Mouse (Mus musculus): ENCODE measurements around the gene Serhl. TPM values are rescaled to one million over a fixed set of nuclear protein-coding genes. Genes with fewer than 3 reads are reported as not detected.

Serhl gene
- polyA plus RNA-seq, 1 experiment from 2014 or later, result 70.8 TPM

- Histone ChIP-seq H3K4me2 (ENCODE audit: low read depth, low read length) (peak overlapping the region; percentile 53), H3K9ac (ENCODE audit: low read length) (peak overlapping the region; percentile 98), H3K36me3 (ENCODE audit: control insufficient read depth, insufficient read depth, low read length) (peaks cover 14% of the 10 kb centered on the region; the same call in 1 of the 2 replicates), H3K27ac (ENCODE audit: low read length) (peak overlapping the region; percentile 99), H3K9me3 (ENCODE audit: control insufficient read depth, low read length) (no peaks in the 10 kb centered on the region), H3K27me3 (ENCODE audit: control insufficient read depth, insufficient read depth, low read depth, low read length) (no peaks in the 10 kb centered on the region), H3K4me3 (ENCODE audit: low read length) (peak overlapping the region; percentile 97), H3K4me1 (replicated peaks; ENCODE audit: control insufficient read depth, insufficient read depth, low read length) (peaks cover 8% of the 10 kb centered on the region)
- WGBS, result 9% methylated on average over 3 of the region's 3 CpGs
- no peak for ATAC-seq (ENCODE audit: low read depth)
These were observed 60.8 kb downstream of the Serhl start for GRCm38 (mm10) chr15:83150073-83150442.

GRCm38 (mm10) chr15:83150694-83151093, 61.4 kb downstream of the Serhl start:
- peaks cover 15% of the 10 kb centered on the region; the same call in 1 of the 2 replicates for H3K36me3 ChIP-seq (ENCODE audit: control insufficient read depth, insufficient read depth, low read length)
- WGBS, result 82% methylated on average over 4 of the region's 4 CpGs
- H3K4me3 ChIP-seq (ENCODE audit: low read length), result no peak overlapping the region
- H3K4me1 ChIP-seq (replicated peaks; ENCODE audit: control insufficient read depth, insufficient read depth, low read length), result peaks cover 8% of the 10 kb centered on the region
- no peak for ATAC-seq (ENCODE audit: low read depth)
- H3K27ac ChIP-seq (ENCODE audit: low read length), result no peak overlapping the region
- H3K4me2 ChIP-seq (ENCODE audit: low read depth, low read length), result no peak overlapping the region
- H3K27me3 ChIP-seq (ENCODE audit: control insufficient read depth, insufficient read depth, low read depth, low read length), result no peaks in the 10 kb centered on the region
- H3K9ac ChIP-seq (ENCODE audit: low read length), result no peak overlapping the region
- H3K9me3 ChIP-seq (ENCODE audit: control insufficient read depth, low read length), result no peaks in the 10 kb centered on the region

- no peak overlapping the region for H3K27ac ChIP-seq (ENCODE audit: low read length)
- no peak for ATAC-seq (ENCODE audit: low read depth)
- H3K4me3 ChIP-seq (ENCODE audit: low read length), result no peak overlapping the region
- H3K9me3 ChIP-seq (ENCODE audit: control insufficient read depth, low read length), result no peaks in the 10 kb centered on the region
- peaks cover 19% of the 10 kb centered on the region for H3K36me3 ChIP-seq (ENCODE audit: control insufficient read depth, insufficient read depth, low read length)
- H3K4me1 ChIP-seq (replicated peaks; ENCODE audit: control insufficient read depth, insufficient read depth, low read length), result no peaks in the 10 kb centered on the region
- WGBS, result 94% methylated on average over 7 of the region's 7 CpGs
- no peaks in the 10 kb centered on the region for H3K27me3 ChIP-seq (ENCODE audit: control insufficient read depth, insufficient read depth, low read depth, low read length)
- H3K9ac ChIP-seq (ENCODE audit: low read length), result no peak overlapping the region
- no peak overlapping the region for H3K4me2 ChIP-seq (ENCODE audit: low read depth, low read length)
These were observed 65.0 kb downstream of the Serhl start for GRCm38 (mm10) chr15:83154309-83154708.

DNA sequence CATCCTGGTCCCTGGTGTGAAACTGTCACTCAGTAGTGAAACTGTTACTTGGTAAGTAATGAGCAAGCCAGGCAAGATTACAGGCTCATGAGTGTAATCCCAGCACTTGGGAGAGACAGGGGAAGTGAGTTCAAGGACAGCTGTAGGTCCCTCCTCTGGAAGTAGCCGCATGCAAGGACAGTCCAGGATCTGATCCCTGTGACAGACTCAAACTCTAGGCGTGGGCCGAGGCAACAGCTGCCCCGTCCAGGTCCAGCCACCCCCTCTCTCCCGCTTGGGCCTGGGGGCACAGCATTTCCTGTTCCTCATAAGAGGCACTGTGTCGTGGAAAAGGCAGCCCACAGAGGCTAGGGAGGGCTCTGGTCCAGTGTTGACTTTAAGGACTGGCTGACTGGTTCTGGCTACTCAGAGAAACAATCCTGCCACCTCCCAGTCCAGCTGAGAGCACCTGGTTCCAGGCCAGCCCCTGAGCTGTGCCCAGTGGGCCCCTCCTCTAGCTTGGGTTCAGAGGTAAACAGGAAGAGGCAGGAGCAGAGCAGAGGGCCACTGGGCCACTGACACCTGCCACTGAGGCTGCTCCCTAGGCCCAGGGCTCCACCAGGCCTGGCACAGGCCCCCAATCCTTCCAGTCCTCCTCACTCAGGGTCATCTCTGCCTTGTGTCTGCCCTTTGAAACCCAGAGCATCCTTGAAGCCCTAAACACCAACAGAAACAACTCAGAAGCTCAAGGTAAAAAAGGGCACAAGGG, 66.5 kb downstream of the Serhl start:
- no peaks in the 10 kb centered on the region for H3K4me1 ChIP-seq (replicated peaks; ENCODE audit: control insufficient read depth, insufficient read depth, low read length)
- no peaks in the 10 kb centered on the region for H3K9me3 ChIP-seq (ENCODE audit: control insufficient read depth, low read length)
- 70% methylated on average over 6 of the region's 6 CpGs for WGBS
- H3K4me2 ChIP-seq (ENCODE audit: low read depth, low read length), result no peak overlapping the region
- no peaks in the 10 kb centered on the region for H3K27me3 ChIP-seq (ENCODE audit: control insufficient read depth, insufficient read depth, low read depth, low read length)
- no peak for ATAC-seq (ENCODE audit: low read depth)
- H3K4me3 ChIP-seq (ENCODE audit: low read length), result no peak overlapping the region
- H3K36me3 ChIP-seq (ENCODE audit: control insufficient read depth, insufficient read depth, low read length), result peaks cover 31% of the 10 kb centered on the region
- no peak overlapping the region for H3K9ac ChIP-seq (ENCODE audit: low read length)
- no peak overlapping the region for H3K27ac ChIP-seq (ENCODE audit: low read length)

DNA sequence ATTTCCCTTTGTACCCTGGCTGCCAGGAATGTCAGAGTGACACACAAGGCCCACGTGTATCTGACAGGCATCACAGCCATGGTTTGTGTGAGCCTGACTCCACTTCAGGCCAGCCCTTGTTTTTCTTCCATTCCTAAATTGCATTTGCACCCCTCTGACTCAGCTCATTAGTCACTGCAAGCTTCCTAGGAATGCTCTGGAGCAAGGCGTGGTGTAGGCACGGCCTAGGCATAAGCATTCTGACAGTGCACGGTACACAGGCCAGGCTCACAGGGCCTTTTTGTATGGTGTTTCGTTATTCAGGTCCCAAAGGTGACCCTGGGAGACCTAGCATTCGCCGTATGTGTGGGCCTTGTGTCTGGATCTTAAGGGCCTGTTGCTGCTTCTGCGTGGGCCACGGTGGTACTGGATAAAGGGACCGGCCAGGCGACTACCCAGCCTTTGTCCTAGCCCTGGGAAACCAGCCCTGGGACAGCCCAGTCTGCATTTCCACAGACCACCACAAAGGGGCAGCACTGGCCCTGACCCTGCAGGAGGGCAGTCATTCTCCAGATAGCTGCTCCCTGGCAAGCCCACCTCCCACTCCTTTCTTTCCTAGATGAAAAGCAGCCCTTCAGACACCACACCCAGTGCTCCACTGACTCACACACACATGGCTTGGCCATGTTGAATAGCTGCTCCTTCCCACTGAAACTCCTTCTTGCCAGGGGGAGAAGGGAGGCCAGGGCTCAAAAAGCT, 67.8 kb downstream of the Serhl start:
- Histone ChIP-seq H3K9me3 (ENCODE audit: control insufficient read depth, low read length) (no peaks in the 10 kb centered on the region), H3K4me1 (replicated peaks; ENCODE audit: control insufficient read depth, insufficient read depth, low read length) (no peaks in the 10 kb centered on the region), H3K4me2 (ENCODE audit: low read depth, low read length) (no peak overlapping the region), H3K36me3 (ENCODE audit: control insufficient read depth, insufficient read depth, low read length) (peaks cover 33% of the 10 kb centered on the region), H3K9ac (ENCODE audit: low read length) (no peak overlapping the region), H3K4me3 (ENCODE audit: low read length) (no peak overlapping the region), H3K27me3 (ENCODE audit: control insufficient read depth, insufficient read depth, low read depth, low read length) (no peaks in the 10 kb centered on the region), H3K27ac (ENCODE audit: low read length) (no peak overlapping the region)
- WGBS, result 69% methylated on average over 11 of the region's 11 CpGs
- ATAC-seq (ENCODE audit: low read depth), result peak; percentile 51; the same call in 1 of the 2 replicates

DNA sequence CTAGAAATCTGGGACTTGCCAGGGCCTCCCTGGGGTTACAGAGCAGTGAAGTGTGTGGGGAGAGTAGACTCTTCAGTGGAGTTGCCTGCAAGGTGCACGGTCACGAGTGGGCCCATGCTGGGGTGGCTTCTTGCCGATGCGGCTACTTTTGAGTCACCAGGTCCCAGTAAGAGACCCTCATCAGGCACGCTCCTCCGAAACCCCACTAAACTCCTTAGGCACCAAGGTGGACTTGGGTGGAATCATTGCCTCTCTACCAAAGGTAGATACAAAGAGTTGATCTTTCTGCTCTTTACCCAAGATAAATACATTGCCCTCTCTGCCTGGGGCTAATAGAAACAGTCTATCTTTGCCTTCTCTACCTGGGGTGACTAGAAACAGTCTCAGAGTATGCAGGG, 68.4 kb downstream of the Serhl start:
- Histone ChIP-seq H3K4me3 (ENCODE audit: low read length) (no peak overlapping the region), H3K9me3 (ENCODE audit: control insufficient read depth, low read length) (no peaks in the 10 kb centered on the region), H3K36me3 (ENCODE audit: control insufficient read depth, insufficient read depth, low read length) (peaks cover 33% of the 10 kb centered on the region), H3K9ac (ENCODE audit: low read length) (no peak overlapping the region), H3K27ac (ENCODE audit: low read length) (no peak overlapping the region), H3K27me3 (ENCODE audit: control insufficient read depth, insufficient read depth, low read depth, low read length) (no peaks in the 10 kb centered on the region), H3K4me1 (replicated peaks; ENCODE audit: control insufficient read depth, insufficient read depth, low read length) (no peaks in the 10 kb centered on the region), H3K4me2 (ENCODE audit: low read depth, low read length) (no peak overlapping the region)
- no peak for ATAC-seq (ENCODE audit: low read depth)
- 92% methylated on average over 6 of the region's 6 CpGs for WGBS

- H3K9me3 ChIP-seq (ENCODE audit: control insufficient read depth, low read length), result no peaks in the 10 kb centered on the region
- no peaks in the 10 kb centered on the region for H3K4me1 ChIP-seq (replicated peaks; ENCODE audit: control insufficient read depth, insufficient read depth, low read length)
- H3K4me3 ChIP-seq (ENCODE audit: low read length), result no peak overlapping the region
- H3K27ac ChIP-seq (ENCODE audit: low read length), result no peak overlapping the region
- H3K27me3 ChIP-seq (ENCODE audit: control insufficient read depth, insufficient read depth, low read depth, low read length), result no peaks in the 10 kb centered on the region
- no peak overlapping the region for H3K4me2 ChIP-seq (ENCODE audit: low read depth, low read length)
- 86% methylated on average over 7 of the region's 7 CpGs for WGBS
- H3K9ac ChIP-seq (ENCODE audit: low read length), result no peak overlapping the region
- no peak for ATAC-seq (ENCODE audit: low read depth)
- H3K36me3 ChIP-seq (ENCODE audit: control insufficient read depth, insufficient read depth, low read length), result peaks cover 31% of the 10 kb centered on the region
These were observed 69.4 kb downstream of the Serhl start for GRCm38 (mm10) chr15:83158587-83159160.

DNA sequence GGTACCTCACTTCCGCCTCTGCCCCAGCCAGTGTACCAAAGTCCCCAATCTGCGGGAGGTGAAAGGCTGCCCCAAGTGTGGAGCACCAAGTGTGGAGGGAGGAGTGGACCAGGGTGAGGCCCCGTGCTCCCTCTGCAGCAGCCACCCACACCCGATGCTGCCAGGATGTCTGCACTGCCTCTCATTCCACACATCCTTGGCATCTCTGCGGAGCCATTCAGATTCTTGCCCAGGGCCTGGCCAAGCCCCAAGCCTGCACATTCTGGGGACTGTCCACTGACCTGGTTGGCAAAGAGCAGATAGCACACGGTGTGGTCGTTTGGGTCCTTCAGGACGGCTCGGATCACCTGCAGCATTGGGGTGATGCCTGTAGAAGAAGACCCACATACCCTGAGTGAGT, 70.5 kb downstream of the Serhl start:
- 94% methylated on average over 9 of the region's 9 CpGs for whole genome bisulfite sequencing
- H3K4me2 ChIP-seq (ENCODE audit: low read depth, low read length), result no peak overlapping the region
- no peaks in the 10 kb centered on the region for H3K9me3 ChIP-seq (ENCODE audit: control insufficient read depth, low read length)
- H3K9ac ChIP-seq (ENCODE audit: low read length), result no peak overlapping the region
- no peak for ATAC-seq (ENCODE audit: low read depth)
- peaks cover 2% of the 10 kb centered on the region for H3K4me1 ChIP-seq (replicated peaks; ENCODE audit: control insufficient read depth, insufficient read depth, low read length)
- no peak overlapping the region for H3K27ac ChIP-seq (ENCODE audit: low read length)
- no peaks in the 10 kb centered on the region for H3K27me3 ChIP-seq (ENCODE audit: control insufficient read depth, insufficient read depth, low read depth, low read length)
- H3K4me3 ChIP-seq (ENCODE audit: low read length), result no peak overlapping the region
- H3K36me3 ChIP-seq (ENCODE audit: control insufficient read depth, insufficient read depth, low read length), result peaks cover 26% of the 10 kb centered on the region

- 93% methylated on average over 4 of the region's 4 CpGs for WGBS
- peaks cover 26% of the 10 kb centered on the region for H3K36me3 ChIP-seq (ENCODE audit: control insufficient read depth, insufficient read depth, low read length)
- no peak overlapping the region for H3K4me3 ChIP-seq (ENCODE audit: low read length)
- no peak overlapping the region for H3K9ac ChIP-seq (ENCODE audit: low read length)
- H3K9me3 ChIP-seq (ENCODE audit: control insufficient read depth, low read length), result no peaks in the 10 kb centered on the region
- H3K4me1 ChIP-seq (replicated peaks; ENCODE audit: control insufficient read depth, insufficient read depth, low read length), result peaks cover 7% of the 10 kb centered on the region
- no peak overlapping the region for H3K4me2 ChIP-seq (ENCODE audit: low read depth, low read length)
- H3K27me3 ChIP-seq (ENCODE audit: control insufficient read depth, insufficient read depth, low read depth, low read length), result no peaks in the 10 kb centered on the region
- H3K27ac ChIP-seq (ENCODE audit: low read length), result no peak overlapping the region
- no peak for ATAC-seq (ENCODE audit: low read depth)
These were observed 71.3 kb downstream of the Serhl start for GRCm38 (mm10) chr15:83160561-83160960.

Data from lung, embryonic 16.5 days (tissue).